Mouse (Mus musculus) thymus, adult 2 months (tissue): ENCODE measurements around the gene Kcnc1. TPM values are rescaled to one million over a fixed set of nuclear protein-coding genes. Genes with fewer than 3 reads are reported as not detected.

ENCODE experiments used
- DNase-seq: peaks from one replicate; pipeline ENCODE4 v3.0.0; 2021
- H3K27ac ChIP-seq: fragments of 200-500 bp; 2 replicates; pipeline ENCODE4 v1.5.1; 2012; ENCODE audit warnings: low read length, control low read depth; ENCODE audit not compliant: control insufficient read depth, insufficient read depth
- H3K27me3 ChIP-seq: fragments of 200-500 bp; 2 replicates; pipeline ENCODE4 v1.6.1; 2012; ENCODE audit warnings: mild to moderate bottlenecking, low read length, moderate library complexity, mixed read lengths; ENCODE audit not compliant: control insufficient read depth, insufficient read depth
- H3K36me3 ChIP-seq: fragments of 200-500 bp; 2 replicates; pipeline ENCODE4 v1.6.1; 2012; ENCODE audit warnings: mild to moderate bottlenecking, low read length, moderate library complexity; ENCODE audit not compliant: control insufficient read depth, insufficient read depth
- H3K4me1 ChIP-seq: fragments of 200-500 bp; replicated peaks from 2 replicates; pipeline ENCODE4 v1.6.1; 2012; ENCODE audit warnings: low read length; ENCODE audit not compliant: control insufficient read depth, insufficient read depth
- H3K4me3 ChIP-seq: fragments of 200-500 bp; 2 replicates; pipeline ENCODE4 v1.5.1; 2012; ENCODE audit warnings: mild to moderate bottlenecking, low read length, control low read depth, moderate library complexity; ENCODE audit not compliant: control insufficient read depth, insufficient read depth
- CTCF ChIP-seq: fragments of 200-500 bp; IDR thresholded peaks from 2 replicates; pipeline ENCODE4 v1.5.1; 2012; ENCODE audit warnings: mild to moderate bottlenecking, control low read depth, low read length, moderate library complexity, borderline replicate concordance; ENCODE audit not compliant: control insufficient read depth, poor library complexity, insufficient read depth; ENCODE audit errors: extremely low read depth
- POLR2A ChIP-seq: fragments of 200-500 bp; IDR thresholded peaks from 2 replicates; pipeline ENCODE4 v1.6.1; 2012; ENCODE audit warnings: mild to moderate bottlenecking, low read length, control low read depth, moderate library complexity; ENCODE audit not compliant: control insufficient read depth, poor library complexity, insufficient read depth; ENCODE audit errors: extremely low read depth
- WGBS: fragments of 180-500 bp; shearing (Covaris S2); methylation state at CpG from one replicate; pipeline ENCODE4 v1.1.7; 2018; 5-methylcytosine and 5-hydroxymethylcytosine counted together
- polyA plus RNA-seq: library from polyadenylated mRNA; depleted of rRNA; stranded (reverse); fragments of >200 nt; gene quantifications from 2 replicates; pipeline ENCODE4 v1.2.3, GENCODE M21; 2012

The Kcnc1 gene
- polyA plus RNA-seq, 1 experiment, result 1.3 TPM

DNA sequence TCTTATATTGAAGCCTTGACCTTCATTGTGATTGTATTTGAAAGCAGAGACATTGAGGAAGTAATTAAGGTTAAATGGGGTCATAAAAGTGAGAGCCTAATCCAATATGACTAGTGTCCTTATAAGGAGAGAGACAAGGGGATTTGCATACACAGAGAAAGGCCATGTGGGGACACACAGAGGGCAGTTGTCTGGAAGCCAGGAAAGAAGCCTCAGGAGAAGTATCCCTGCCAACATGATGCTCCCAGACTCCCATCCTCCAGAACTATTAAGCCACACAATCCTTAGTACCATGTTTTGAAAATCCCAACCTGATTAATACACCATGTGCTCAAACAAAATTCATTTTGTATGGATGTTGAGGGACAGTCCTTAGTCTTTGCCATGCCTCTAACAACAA, 34.5 kb upstream of the Kcnc1 start:
- TF ChIP-seq CTCF, result no peak
- TF ChIP-seq POLR2A, result no peak
- no peak for DNase-seq
- Histone ChIP-seq H3K4me1 (no peaks in the 10 kb centered on the region), H3K36me3 (no peaks in the 10 kb centered on the region), H3K27ac (no peak overlapping the region), H3K27me3 (no peaks in the 10 kb centered on the region), H3K4me3 (no peak overlapping the region)

GRCm38 (mm10) chr7:46364154-46364553, 32.1 kb upstream of the Kcnc1 start:
- Histone ChIP-seq H3K4me1 (no peaks in the 10 kb centered on the region), H3K27me3 (no peaks in the 10 kb centered on the region; the same call in 1 of the 2 replicates), H3K27ac (no peak overlapping the region), H3K36me3 (no peaks in the 10 kb centered on the region), H3K4me3 (no peak overlapping the region)
- DNase-seq, result no peak
- TF ChIP-seq POLR2A (no peak), CTCF (no peak)
- WGBS, result 64% methylated on average over 4 of the region's 5 CpGs

- no peak for DNase-seq
- Histone ChIP-seq H3K36me3 (no peaks in the 10 kb centered on the region), H3K27ac (no peak overlapping the region), H3K27me3 (no peaks in the 10 kb centered on the region; the same call in 1 of the 2 replicates), H3K4me1 (no peaks in the 10 kb centered on the region), H3K4me3 (no peak overlapping the region)
- TF ChIP-seq CTCF (no peak), POLR2A (no peak)
- WGBS, result 60% methylated on average over 1 of the region's 1 CpGs
Measured at GRCm38 (mm10) chr7:46365810-46366209, 30.5 kb upstream of the Kcnc1 start.

DNA sequence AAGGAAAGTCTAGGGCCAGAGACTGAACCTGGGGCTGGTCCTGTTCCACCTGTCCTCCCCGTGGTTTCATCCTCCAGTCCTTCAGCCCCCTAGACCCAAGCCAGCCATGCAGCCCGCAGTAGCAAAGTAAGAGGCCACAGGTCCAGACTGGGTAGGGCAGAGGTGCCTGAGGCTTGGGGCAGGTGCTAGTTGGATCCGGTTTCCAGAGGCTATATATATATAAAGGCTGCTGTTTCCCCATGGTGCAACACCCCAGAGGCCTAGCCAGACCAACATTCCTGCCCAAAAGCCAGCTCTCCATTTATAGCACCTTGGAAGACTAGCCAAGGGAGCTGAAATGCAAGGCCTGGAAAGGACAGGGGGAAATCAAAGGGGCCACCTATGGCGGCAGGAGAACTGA, 25.2 kb upstream of the Kcnc1 start:
- DNase-seq, result no peak

GRCm38 (mm10) chr7:46376172-46377007, 19.9 kb upstream of the Kcnc1 start, which contains the start of gene Myod1:
Myod1 (plus strand) TSS chr7:46376474.
- H3K27me3 ChIP-seq, result no peaks in the 10 kb centered on the region; the same call in 1 of the 2 replicates
- H3K4me1 ChIP-seq, result no peaks in the 10 kb centered on the region
- no peaks in the 10 kb centered on the region for H3K36me3 ChIP-seq
- TF ChIP-seq POLR2A (no peak), CTCF (no peak)
- no peak within 1 kb of the TSS for H3K4me3 ChIP-seq
- no peak for DNase-seq
- H3K27ac ChIP-seq, result no peak within 1 kb of the TSS
- 15% methylated on average over 44 of the region's 44 CpGs for WGBS

More for the DNA sequence above, 25.2 kb upstream of the Kcnc1 start:
- Histone ChIP-seq H3K36me3 (no peaks in the 10 kb centered on the region), H3K27ac (no peak overlapping the region), H3K27me3 (no peaks in the 10 kb centered on the region; the same call in 1 of the 2 replicates), H3K4me3 (no peak overlapping the region), H3K4me1 (no peaks in the 10 kb centered on the region)
- 70% methylated on average over 4 of the region's 4 CpGs for WGBS
- TF ChIP-seq CTCF (no peak), POLR2A (no peak)

DNA sequence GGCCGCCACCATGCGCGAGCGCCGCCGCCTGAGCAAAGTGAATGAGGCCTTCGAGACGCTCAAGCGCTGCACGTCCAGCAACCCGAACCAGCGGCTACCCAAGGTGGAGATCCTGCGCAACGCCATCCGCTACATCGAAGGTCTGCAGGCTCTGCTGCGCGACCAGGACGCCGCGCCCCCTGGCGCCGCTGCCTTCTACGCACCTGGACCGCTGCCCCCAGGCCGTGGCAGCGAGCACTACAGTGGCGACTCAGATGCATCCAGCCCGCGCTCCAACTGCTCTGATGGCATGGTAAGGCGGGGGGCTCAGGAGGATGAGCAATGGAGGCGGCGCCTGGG, 19.3 kb upstream of the Kcnc1 start:
- no peak for DNase-seq
- no peak overlapping the region for H3K27ac ChIP-seq
- no peaks in the 10 kb centered on the region for H3K4me1 ChIP-seq
- TF ChIP-seq POLR2A (no peak), CTCF (no peak)
- no peak overlapping the region for H3K4me3 ChIP-seq
- H3K27me3 ChIP-seq, result no peaks in the 10 kb centered on the region; the same call in 1 of the 2 replicates
- H3K36me3 ChIP-seq, result no peaks in the 10 kb centered on the region
- 5% methylated on average over 33 of the region's 33 CpGs for WGBS
